Mouse (Mus musculus) stomach, embryonic 16.5 days (tissue): ENCODE measurements around the gene Tmcc2. TPM values are rescaled to one million over a fixed set of nuclear protein-coding genes. Genes with fewer than 3 reads are reported as not detected.
A peak's percentile ranks its signal among the peaks of the same experiment; 100 is the strongest.

Experiments
- ATAC-seq: fragments of 200-750 bp; cut with Nextera tagmentation; 2 replicates; pipeline ENCODE4 v1.8.0; 2017; ENCODE audit warnings: moderate number of reproducible peaks, moderate TSS enrichment; ENCODE audit not compliant: insufficient read depth, low FRiP score
- H3K27ac ChIP-seq: fragments of 300-500 bp; sonication (generic); 2 replicates; pipeline ENCODE4 v1.5.1; 2014; ENCODE audit warnings: low read length
- H3K27me3 ChIP-seq: fragments of 300-500 bp; sonication (generic); 2 replicates; pipeline ENCODE4 v1.6.1; 2014; ENCODE audit warnings: low read length, control low read depth, mixed read lengths; ENCODE audit not compliant: control insufficient read depth, insufficient read depth
- H3K36me3 ChIP-seq: fragments of 300-500 bp; sonication (generic); 2 replicates; pipeline ENCODE4 v1.6.1; 2014; ENCODE audit warnings: low read length; ENCODE audit not compliant: control insufficient read depth, insufficient read depth
- H3K4me1 ChIP-seq: fragments of 300-500 bp; sonication (generic); 2 replicates; pipeline ENCODE4 v1.6.1; 2014; ENCODE audit warnings: low read length, control low read depth, mixed read lengths; ENCODE audit not compliant: control insufficient read depth, insufficient read depth
- H3K4me2 ChIP-seq: fragments of 300-500 bp; sonication (generic); 2 replicates; pipeline ENCODE4 v1.6.1; 2014; ENCODE audit warnings: low read depth, low read length, mixed read lengths
- H3K4me3 ChIP-seq: fragments of 300-500 bp; sonication (generic); replicated peaks from 2 replicates; pipeline ENCODE4 v1.5.1; 2014; ENCODE audit warnings: mild to moderate bottlenecking, low read length
- H3K9ac ChIP-seq: fragments of 300-500 bp; sonication (generic); 2 replicates; pipeline ENCODE4 v1.6.1; 2014; ENCODE audit warnings: low read length
- H3K9me3 ChIP-seq: fragments of 300-500 bp; sonication (generic); replicated peaks from 2 replicates; pipeline ENCODE4 v1.6.1; 2016; ENCODE audit warnings: low read length, control low read depth; ENCODE audit not compliant: control insufficient read depth
- WGBS: fragments of 180-500 bp; shearing (Covaris S2); extraction: QIAGEN DNeasy Blood & Tissue Kit; methylation state at CpG from one replicate; pipeline ENCODE4 v1.1.7; 2014; 5-methylcytosine and 5-hydroxymethylcytosine counted together
- polyA plus RNA-seq: library from polyadenylated mRNA; unstranded; fragments of >200 nt; fragmentation: Nextera tagmentation; extraction: Ambion mirVana; gene quantifications from 2 replicates; pipeline ENCODE4 v1.2.1, GENCODE M21; 2015

The Tmcc2 gene
- polyA plus RNA-seq, 1 experiment from 2014 or later: 28.3 TPM

DNA sequence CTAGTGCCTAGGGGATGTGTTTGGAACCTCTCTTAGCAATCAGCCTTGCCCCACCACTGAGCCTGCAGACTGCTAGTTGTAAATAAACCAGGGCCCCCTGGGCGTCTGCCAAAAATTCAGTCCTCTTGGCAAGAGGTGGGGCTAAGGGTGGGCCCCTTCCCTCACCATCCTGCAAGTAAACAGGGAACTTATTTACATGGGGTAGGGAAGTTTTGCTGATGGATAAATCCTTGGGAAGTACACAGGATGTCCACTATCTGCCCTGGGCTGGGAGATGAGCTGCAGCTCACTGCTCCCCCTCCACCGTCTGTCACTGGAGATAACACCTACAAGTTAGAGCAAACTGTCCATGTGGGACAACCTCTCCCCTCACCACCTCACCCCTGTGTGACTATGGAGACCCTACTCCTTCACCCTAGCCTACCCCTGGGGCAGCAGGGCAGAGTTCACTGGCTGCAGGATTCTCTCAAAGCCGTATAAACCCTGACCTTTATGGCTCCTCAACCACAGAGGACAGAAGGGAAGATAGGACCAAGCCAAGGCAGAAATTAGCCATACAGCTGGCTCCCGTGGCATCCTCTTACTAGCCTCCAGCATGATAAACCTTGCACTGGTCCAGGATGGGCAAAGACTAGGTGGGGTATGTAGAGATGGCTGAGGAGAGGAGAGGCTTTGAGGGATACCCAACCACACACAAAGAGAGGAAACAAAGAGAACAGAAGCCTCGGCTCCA is 16.8 kb downstream of the Tmcc2 start:
- Histone ChIP-seq H3K36me3 (no peaks in the 10 kb centered on the region), H3K4me1 (peaks cover 65% of the 10 kb centered on the region), H3K27ac (peak overlapping the region; percentile 25; the same call in 1 of the 2 replicates), H3K4me3 (no peak overlapping the region), H3K9me3 (no peaks in the 10 kb centered on the region), H3K9ac (0 out of 2 replicates have a peak overlapping the region, but pooled peaks have one; percentile 23), H3K4me2 (peak overlapping the region; percentile 7; the same call in 1 of the 2 replicates), H3K27me3 (no peaks in the 10 kb centered on the region)
- ATAC-seq: peak; percentile 27; the same call in 1 of the 2 replicates
- 34% methylated on average over 5 of the region's 5 CpGs for WGBS

DNA sequence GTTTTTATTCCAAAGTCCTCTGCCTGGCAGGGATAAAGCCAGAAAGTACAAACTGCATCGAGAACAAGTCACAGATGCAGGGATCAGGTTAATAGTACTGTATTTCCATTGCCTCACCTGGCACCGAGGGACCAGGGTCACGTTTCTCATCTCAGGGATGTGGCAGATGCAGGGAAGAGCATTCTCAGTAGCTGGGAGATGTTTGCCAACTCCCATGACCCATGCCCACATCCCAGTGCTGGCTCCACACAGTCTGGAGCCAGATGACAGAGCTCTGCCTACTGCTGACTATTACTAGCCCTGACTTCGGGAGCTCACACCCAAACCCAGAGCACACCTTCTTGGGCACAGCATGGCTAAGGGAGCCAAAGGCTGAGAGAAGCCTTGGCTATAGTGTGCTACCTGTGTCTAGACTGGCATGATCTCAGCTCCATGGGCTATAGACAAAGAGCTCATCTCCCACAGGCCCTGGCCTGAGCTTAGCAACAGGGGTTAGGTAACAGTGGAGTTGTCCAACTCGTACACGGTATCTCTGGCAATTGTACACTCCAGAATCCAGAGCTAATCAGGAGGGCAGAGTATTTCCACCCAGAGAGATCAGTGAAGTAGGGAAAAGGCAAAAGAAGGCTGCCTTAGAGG is 18.1 kb downstream of the Tmcc2 start:
- Histone ChIP-seq H3K4me1 (peaks cover 65% of the 10 kb centered on the region), H3K9me3 (no peaks in the 10 kb centered on the region)
- 80% methylated on average over 6 of the region's 6 CpGs for WGBS

DNA sequence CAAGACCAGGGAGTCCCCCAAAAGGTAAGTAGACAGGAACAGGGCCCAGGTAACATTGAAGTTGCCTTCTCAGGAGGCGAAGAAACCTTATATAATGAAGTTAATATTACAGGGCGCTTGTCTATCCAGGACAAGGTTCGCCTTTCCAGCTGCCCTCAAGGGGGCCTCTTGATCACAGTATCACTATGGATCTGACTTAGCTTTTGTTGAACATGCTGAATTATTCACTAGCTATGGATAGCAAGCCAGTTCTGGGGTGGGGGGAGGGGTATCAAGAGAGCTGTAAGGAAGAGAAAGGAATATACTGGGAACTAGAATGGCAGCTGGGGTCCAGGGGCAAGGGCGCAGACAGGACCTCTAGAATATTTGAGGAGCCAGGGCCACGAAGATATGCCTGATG is 18.7 kb downstream of the Tmcc2 start:
- Histone ChIP-seq H3K4me2 (no peak overlapping the region), H3K9ac (no peak overlapping the region), H3K27ac (peak overlapping the region; percentile 0; the same call in 1 of the 2 replicates), H3K36me3 (no peaks in the 10 kb centered on the region), H3K4me3 (no peak overlapping the region), H3K4me1 (peaks cover 62% of the 10 kb centered on the region), H3K9me3 (no peaks in the 10 kb centered on the region), H3K27me3 (no peaks in the 10 kb centered on the region)
- 76% methylated on average over 5 of the region's 5 CpGs for WGBS
- ATAC-seq: no peak

More for the DNA sequence above, 18.1 kb downstream of the Tmcc2 start:
- no peaks in the 10 kb centered on the region for H3K27me3 ChIP-seq
- H3K36me3 ChIP-seq: no peaks in the 10 kb centered on the region
- ATAC-seq: no peak
- H3K9ac ChIP-seq: 0 out of 2 replicates have a peak overlapping the region, but pooled peaks have one; percentile 22
- no peak overlapping the region for H3K27ac ChIP-seq
- no peak overlapping the region for H3K4me2 ChIP-seq
- H3K4me3 ChIP-seq: no peak overlapping the region

DNA sequence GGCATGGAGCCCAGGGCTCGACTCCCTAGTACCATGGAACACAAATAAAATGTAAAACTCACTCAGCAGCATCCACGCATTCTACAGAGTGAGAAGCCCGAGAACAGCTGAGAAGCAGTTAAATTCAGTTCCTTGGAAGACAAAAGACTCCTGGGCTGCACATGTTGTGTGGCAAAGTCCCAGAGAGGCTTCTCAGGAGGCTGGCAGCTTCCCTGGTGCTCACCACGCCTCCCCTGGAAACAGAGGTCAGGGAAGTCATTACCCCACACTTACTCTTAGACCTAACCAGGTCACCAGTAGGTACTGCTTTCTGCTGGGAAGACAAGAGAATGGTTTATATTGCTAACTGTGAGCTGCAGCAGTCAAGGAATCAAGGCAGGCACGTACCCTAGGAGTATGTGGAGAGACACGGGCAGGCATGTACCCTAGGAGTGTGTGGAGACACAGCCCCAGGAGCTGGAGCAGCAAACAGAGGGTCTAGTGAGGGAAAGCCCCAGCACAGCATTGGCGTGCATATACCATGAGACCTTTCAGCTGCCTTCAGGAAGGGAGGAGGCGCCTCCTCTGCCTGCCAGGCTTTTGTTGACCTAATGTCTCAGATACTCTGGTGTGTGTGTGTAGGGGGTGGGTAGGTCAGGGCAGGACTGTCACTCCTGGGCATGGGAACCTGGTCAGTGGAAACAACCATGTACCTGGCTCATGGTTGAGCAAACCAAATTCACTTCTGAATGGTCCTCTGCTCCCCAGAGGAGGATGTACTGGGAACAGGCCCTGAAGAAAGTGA is 19.6 kb downstream of the Tmcc2 start:
- peak; percentile 70 for ATAC-seq
- H3K9me3 ChIP-seq: no peaks in the 10 kb centered on the region
- H3K27ac ChIP-seq: 0 out of 2 replicates have a peak overlapping the region, but pooled peaks have one; percentile 0
- H3K4me2 ChIP-seq: no peak overlapping the region
- H3K4me3 ChIP-seq: no peak overlapping the region
- H3K36me3 ChIP-seq: no peaks in the 10 kb centered on the region
- WGBS: 62% methylated on average over 8 of the region's 8 CpGs
- no peak overlapping the region for H3K9ac ChIP-seq
- H3K27me3 ChIP-seq: no peaks in the 10 kb centered on the region
- H3K4me1 ChIP-seq: peaks cover 55% of the 10 kb centered on the region

DNA sequence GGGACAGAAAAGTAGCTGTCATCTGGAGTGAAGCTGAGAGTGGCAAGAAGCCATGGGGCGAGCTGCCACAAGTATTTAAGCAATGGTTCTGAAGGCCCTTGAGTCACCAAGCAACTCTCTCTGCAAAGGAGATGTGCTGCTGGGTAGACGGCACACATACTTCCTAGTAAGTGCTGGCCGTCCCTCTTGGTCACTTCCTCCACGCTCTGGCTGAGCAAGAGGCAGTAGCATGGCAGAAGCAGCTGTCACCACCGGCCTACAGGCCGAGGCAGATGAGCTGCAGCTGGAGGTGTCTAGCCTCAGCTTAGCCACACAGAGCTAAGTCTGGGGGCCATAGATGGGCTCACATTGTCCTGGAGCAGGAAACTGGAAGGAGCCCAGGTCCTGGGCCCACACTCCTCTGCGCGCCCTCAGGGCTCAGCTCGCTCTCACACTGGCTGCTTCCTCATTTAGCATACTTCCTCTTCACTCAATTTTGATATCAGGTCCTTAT is 20.4 kb downstream of the Tmcc2 start:
- peaks cover 48% of the 10 kb centered on the region for H3K4me1 ChIP-seq
- H3K4me3 ChIP-seq: no peak overlapping the region
- H3K9me3 ChIP-seq: no peaks in the 10 kb centered on the region
- 64% methylated on average over 9 of the region's 9 CpGs for WGBS
- no peaks in the 10 kb centered on the region for H3K27me3 ChIP-seq
- ATAC-seq: no peak
- H3K9ac ChIP-seq: peak overlapping the region; percentile 42; the same call in 1 of the 2 replicates
- no peak overlapping the region for H3K4me2 ChIP-seq
- no peak overlapping the region for H3K27ac ChIP-seq
- no peaks in the 10 kb centered on the region for H3K36me3 ChIP-seq

DNA sequence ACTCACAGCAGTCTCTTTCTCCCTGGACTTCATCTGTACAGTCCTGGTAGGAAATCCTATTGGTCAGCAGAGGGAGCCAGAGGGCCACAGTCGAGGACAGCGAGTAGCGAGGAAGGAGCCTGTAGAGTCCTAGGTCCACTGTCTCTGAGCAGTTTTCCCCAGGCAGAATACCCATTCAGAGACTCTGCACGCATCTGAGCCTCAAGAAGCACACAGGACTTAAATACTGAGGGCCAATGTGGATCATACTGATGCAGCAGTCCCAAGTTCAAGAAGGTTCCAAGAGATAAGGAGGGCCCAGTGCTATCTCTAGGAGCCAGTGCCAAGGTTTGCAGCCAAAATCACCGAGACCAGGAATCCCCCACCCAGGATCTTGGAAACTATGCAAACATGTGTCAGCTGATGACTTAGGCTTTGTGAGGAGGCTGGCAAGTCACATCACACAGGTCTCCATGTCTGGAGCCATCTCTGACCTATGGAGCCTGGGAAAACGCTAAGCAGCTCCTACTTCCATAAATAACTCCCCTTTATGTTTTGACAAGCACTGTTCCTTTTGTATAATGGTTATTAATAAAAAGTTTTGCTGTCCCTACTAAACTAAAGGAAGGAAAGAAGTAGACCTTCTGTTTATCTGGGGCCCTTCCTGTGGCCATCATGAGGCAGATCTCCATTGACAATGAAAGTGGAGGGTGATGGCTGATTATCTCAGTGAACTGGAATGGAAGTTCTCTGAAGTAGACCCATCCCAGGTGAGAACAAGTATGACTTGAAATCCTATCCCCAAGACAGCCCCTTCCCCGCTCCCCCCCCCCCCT is 23.2 kb downstream of the Tmcc2 start:
- H3K4me2 ChIP-seq: no peak overlapping the region
- no peaks in the 10 kb centered on the region for H3K9me3 ChIP-seq
- H3K4me3 ChIP-seq: no peak overlapping the region
- peak; percentile 84 for ATAC-seq
- H3K9ac ChIP-seq: no peak overlapping the region; the same call in 1 of the 2 replicates
- H3K4me1 ChIP-seq: peaks cover 22% of the 10 kb centered on the region; the same call in 1 of the 2 replicates
- H3K27ac ChIP-seq: no peak overlapping the region
- WGBS: 28% methylated on average over 7 of the region's 7 CpGs
- H3K27me3 ChIP-seq: no peaks in the 10 kb centered on the region
- no peaks in the 10 kb centered on the region for H3K36me3 ChIP-seq

DNA sequence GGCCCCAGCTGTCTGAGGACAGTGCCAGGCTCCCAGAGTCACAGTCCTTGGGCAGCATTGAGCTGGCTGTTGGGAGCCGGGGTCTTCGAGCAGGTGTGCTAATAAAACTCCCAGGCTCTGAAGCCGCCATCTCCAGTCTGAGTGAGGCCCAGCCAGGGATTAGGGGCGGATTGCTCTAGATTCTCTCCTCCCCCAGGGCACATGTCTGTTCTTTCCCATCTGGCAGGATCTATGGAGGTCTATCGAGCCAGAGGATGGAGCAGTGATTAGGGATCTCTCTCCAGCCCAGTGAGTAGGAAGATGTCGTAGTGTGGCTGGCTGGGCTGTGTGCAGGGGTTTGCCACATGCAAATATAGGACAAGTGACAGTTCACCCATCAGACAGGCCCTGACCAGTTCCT is 24.1 kb downstream of the Tmcc2 start:
- H3K27me3 ChIP-seq: no peaks in the 10 kb centered on the region
- ATAC-seq: no peak
- no peaks in the 10 kb centered on the region for H3K9me3 ChIP-seq
- no peak overlapping the region for H3K4me2 ChIP-seq
- no peak overlapping the region for H3K4me3 ChIP-seq
- peaks cover 18% of the 10 kb centered on the region; the same call in 1 of the 2 replicates for H3K4me1 ChIP-seq
- 79% methylated on average over 6 of the region's 6 CpGs for whole genome bisulfite sequencing
- H3K9ac ChIP-seq: no peak overlapping the region; the same call in 1 of the 2 replicates
- H3K27ac ChIP-seq: no peak overlapping the region
- no peaks in the 10 kb centered on the region for H3K36me3 ChIP-seq

DNA sequence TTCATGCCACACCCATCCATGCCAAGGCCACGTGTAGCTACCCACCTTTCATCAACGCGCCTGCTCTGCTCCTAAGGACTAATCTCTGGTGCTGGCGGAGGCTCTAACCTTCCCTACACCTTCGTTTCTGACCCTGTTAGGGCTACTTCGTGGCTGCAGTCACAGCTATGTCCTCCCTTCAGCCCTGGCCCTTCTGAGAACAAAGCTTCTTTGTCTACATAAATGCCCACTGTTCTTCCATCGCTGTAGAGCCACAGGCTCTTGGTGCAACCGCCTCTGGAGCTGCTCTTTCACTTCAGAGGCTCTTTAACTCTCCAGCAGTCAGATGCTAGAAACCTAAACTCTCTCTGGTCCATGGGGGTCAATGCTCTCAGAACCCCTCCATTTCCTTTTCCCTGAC is 24.8 kb downstream of the Tmcc2 start:
- no peak overlapping the region for H3K27ac ChIP-seq
- peaks cover 11% of the 10 kb centered on the region; the same call in 1 of the 2 replicates for H3K4me1 ChIP-seq
- no peaks in the 10 kb centered on the region for H3K27me3 ChIP-seq
- ATAC-seq: no peak
- WGBS: 82% methylated on average over 8 of the region's 8 CpGs
- no peaks in the 10 kb centered on the region for H3K36me3 ChIP-seq
- H3K9me3 ChIP-seq: no peaks in the 10 kb centered on the region
- no peak overlapping the region; the same call in 1 of the 2 replicates for H3K4me3 ChIP-seq
- H3K4me2 ChIP-seq: no peak overlapping the region
- H3K9ac ChIP-seq: no peak overlapping the region
